Mouse (Mus musculus): ENCODE results near the gene Zbtb20. TPM values are rescaled to one million over a fixed set of nuclear protein-coding genes. Genes with fewer than 3 reads are reported as not detected.
A peak's percentile ranks its signal among the peaks of the same experiment; 100 is the strongest.

Gene Zbtb20
- polyA plus RNA-seq, 1 experiment, result 5.9 TPM

DNA sequence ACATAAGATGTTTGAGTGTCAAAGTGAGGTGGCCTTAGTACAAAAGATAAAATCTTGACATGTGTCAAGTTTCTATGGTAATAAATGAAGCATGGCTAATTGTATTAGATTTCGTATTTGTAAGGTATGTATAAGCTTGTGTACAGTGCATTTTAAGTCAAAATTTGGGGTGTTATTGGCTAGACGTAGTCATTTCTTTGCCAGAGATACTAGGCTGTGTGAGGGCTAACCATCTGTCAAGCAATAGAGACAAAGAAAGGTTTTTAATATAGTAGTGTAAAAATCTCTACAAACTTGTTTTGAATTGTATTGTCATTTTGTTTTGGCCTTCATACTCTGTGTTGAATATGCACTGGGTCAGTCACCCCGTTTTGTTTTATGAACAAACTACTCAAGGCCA lies 4.4 kb downstream of the Zbtb20 start:
- no peak for TF ChIP-seq POLR2A (IDR thresholded peaks at IDR 0.05; ENCODE audit: control insufficient read depth, low read depth, low read length)
- TF ChIP-seq CTCF (IDR thresholded peaks at IDR 0.05; ENCODE audit: control insufficient read depth, insufficient read depth, insufficient replicate concordance, low read depth, low read length), result no peak
- no peaks in the 10 kb centered on the region for H3K36me3 ChIP-seq (ENCODE audit: control insufficient read depth, insufficient read depth, low read length)
- H3K27me3 ChIP-seq (ENCODE audit: control insufficient read depth, insufficient read depth, low read length), result no peaks in the 10 kb centered on the region

DNA sequence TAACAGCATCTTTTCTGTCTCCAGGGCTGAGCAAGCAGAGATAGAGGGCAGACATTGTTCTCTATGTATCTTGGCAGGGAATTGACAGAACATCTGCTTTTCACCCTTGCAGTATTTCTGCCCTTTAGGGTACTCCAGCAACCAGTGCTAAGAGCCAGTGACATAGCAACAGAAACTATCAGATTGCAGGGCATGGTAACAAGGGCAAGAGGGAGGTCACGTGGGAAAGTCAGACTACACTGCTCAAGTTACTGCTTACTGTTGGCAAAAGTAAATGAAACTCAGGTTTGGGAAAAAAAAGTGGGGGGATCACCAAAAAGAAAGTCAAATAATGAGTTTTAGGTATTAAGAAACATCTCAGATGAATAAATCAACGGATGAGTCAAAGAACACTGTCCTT lies 9.9 kb downstream of the Zbtb20 start:
- Histone ChIP-seq H3K4me3 (ENCODE audit: control insufficient read depth, low read depth, low read length) (no peak overlapping the region), H3K4me1 (ENCODE audit: control insufficient read depth, insufficient read depth, low read length) (no peaks in the 10 kb centered on the region), H3K36me3 (ENCODE audit: control insufficient read depth, insufficient read depth, low read length) (no peaks in the 10 kb centered on the region), H3K27ac (ENCODE audit: control insufficient read depth, insufficient read depth, low read depth, low read length) (no peak overlapping the region), H3K27me3 (ENCODE audit: control insufficient read depth, insufficient read depth, low read length) (no peaks in the 10 kb centered on the region)
- TF ChIP-seq CTCF (IDR thresholded peaks at IDR 0.05; ENCODE audit: control insufficient read depth, insufficient read depth, insufficient replicate concordance, low read depth, low read length) (no peak), POLR2A (IDR thresholded peaks at IDR 0.05; ENCODE audit: control insufficient read depth, low read depth, low read length) (no peak)

More for the DNA sequence above, 4.4 kb downstream of the Zbtb20 start:
- H3K27ac ChIP-seq (ENCODE audit: control insufficient read depth, insufficient read depth, low read depth, low read length), result no peak overlapping the region
- H3K4me1 ChIP-seq (ENCODE audit: control insufficient read depth, insufficient read depth, low read length), result peaks cover 2% of the 10 kb centered on the region; the same call in 1 of the 2 replicates
- H3K4me3 ChIP-seq (ENCODE audit: control insufficient read depth, low read depth, low read length), result no peak overlapping the region

DNA sequence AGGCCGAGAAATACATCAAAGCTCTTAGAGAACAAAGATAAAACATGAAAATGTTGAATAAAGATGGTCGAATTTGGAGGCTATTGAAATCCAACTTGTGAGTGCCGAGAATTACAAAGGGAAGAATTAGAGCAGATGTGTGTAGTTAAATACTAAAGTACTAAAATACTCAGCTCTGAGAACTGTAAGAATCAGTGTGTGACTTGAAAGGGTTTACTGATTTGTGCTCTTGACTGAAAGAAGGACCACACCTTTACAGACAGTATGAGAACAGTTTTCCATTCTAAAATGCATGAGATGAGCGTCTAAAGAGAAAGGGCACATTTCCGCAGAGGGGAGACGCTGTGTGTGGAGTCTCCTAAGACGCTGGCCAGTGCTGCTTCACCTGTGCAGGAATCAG lies 10.3 kb downstream of the Zbtb20 start:
- Histone ChIP-seq H3K4me1 (ENCODE audit: control insufficient read depth, insufficient read depth, low read length) (no peaks in the 10 kb centered on the region), H3K27ac (ENCODE audit: control insufficient read depth, insufficient read depth, low read depth, low read length) (no peak overlapping the region), H3K4me3 (ENCODE audit: control insufficient read depth, low read depth, low read length) (no peak overlapping the region), H3K27me3 (ENCODE audit: control insufficient read depth, insufficient read depth, low read length) (no peaks in the 10 kb centered on the region), H3K36me3 (ENCODE audit: control insufficient read depth, insufficient read depth, low read length) (no peaks in the 10 kb centered on the region)
- no peak for TF ChIP-seq POLR2A (IDR thresholded peaks at IDR 0.05; ENCODE audit: control insufficient read depth, low read depth, low read length)
- no peak for TF ChIP-seq CTCF (IDR thresholded peaks at IDR 0.05; ENCODE audit: control insufficient read depth, insufficient read depth, insufficient replicate concordance, low read depth, low read length)

- Histone ChIP-seq H3K36me3 (ENCODE audit: control insufficient read depth, insufficient read depth, low read length) (no peaks in the 10 kb centered on the region), H3K27ac (ENCODE audit: control insufficient read depth, insufficient read depth, low read depth, low read length) (no peak overlapping the region), H3K4me1 (ENCODE audit: control insufficient read depth, insufficient read depth, low read length) (no peaks in the 10 kb centered on the region), H3K4me3 (ENCODE audit: control insufficient read depth, low read depth, low read length) (no peak overlapping the region), H3K27me3 (ENCODE audit: control insufficient read depth, insufficient read depth, low read length) (no peaks in the 10 kb centered on the region; the same call in 1 of the 2 replicates)
- TF ChIP-seq CTCF (IDR thresholded peaks at IDR 0.05; ENCODE audit: control insufficient read depth, insufficient read depth, insufficient replicate concordance, low read depth, low read length) (no peak), POLR2A (IDR thresholded peaks at IDR 0.05; ENCODE audit: control insufficient read depth, low read depth, low read length) (no peak)
Observed at GRCm38 (mm10) chr16:42897125-42897693, 21.5 kb downstream of the Zbtb20 start.

GRCm38 (mm10) chr16:42900328-42900727 lies 24.6 kb downstream of the Zbtb20 start:
- Histone ChIP-seq H3K27ac (ENCODE audit: control insufficient read depth, insufficient read depth, low read depth, low read length) (no peak overlapping the region), H3K4me3 (ENCODE audit: control insufficient read depth, low read depth, low read length) (no peak overlapping the region), H3K4me1 (ENCODE audit: control insufficient read depth, insufficient read depth, low read length) (no peaks in the 10 kb centered on the region), H3K27me3 (ENCODE audit: control insufficient read depth, insufficient read depth, low read length) (no peaks in the 10 kb centered on the region; the same call in 1 of the 2 replicates), H3K36me3 (ENCODE audit: control insufficient read depth, insufficient read depth, low read length) (no peaks in the 10 kb centered on the region)
- TF ChIP-seq CTCF (IDR thresholded peaks at IDR 0.05; ENCODE audit: control insufficient read depth, insufficient read depth, insufficient replicate concordance, low read depth, low read length), result no peak
- no peak for TF ChIP-seq POLR2A (IDR thresholded peaks at IDR 0.05; ENCODE audit: control insufficient read depth, low read depth, low read length)

- TF ChIP-seq POLR2A (IDR thresholded peaks at IDR 0.05; ENCODE audit: control insufficient read depth, low read depth, low read length) (no peak), CTCF (IDR thresholded peaks at IDR 0.05; ENCODE audit: control insufficient read depth, insufficient read depth, insufficient replicate concordance, low read depth, low read length) (no peak)
- H3K36me3 ChIP-seq (ENCODE audit: control insufficient read depth, insufficient read depth, low read length), result no peaks in the 10 kb centered on the region
- H3K4me3 ChIP-seq (ENCODE audit: control insufficient read depth, low read depth, low read length), result peak overlapping the region; percentile 28; the same call in 1 of the 2 replicates
- H3K27me3 ChIP-seq (ENCODE audit: control insufficient read depth, insufficient read depth, low read length), result no peaks in the 10 kb centered on the region
- peak overlapping the region; percentile 70 for H3K27ac ChIP-seq (ENCODE audit: control insufficient read depth, insufficient read depth, low read depth, low read length)
- H3K4me1 ChIP-seq (ENCODE audit: control insufficient read depth, insufficient read depth, low read length), result no peaks in the 10 kb centered on the region
Observed at GRCm38 (mm10) chr16:42907283-42907701, 31.6 kb downstream of the Zbtb20 start.

DNA sequence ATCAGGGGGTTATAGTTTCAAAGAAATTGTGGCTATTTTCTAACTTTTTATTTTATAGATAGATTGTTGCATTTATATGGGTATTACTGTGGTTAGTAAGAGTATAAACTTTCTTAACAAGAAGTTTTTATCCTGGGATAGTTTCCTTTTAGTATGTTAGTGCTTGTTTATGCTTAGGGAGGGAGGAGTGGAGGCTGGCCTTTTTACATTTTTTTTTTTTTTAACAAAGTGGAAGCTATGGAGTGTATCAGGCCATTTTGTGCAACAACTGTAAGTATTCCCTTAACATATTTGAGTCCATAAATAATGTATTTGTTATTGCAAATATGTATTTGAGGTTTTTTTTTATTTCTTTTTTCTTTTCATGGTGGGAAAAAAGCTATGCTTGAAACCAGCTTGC lies 32.7 kb downstream of the Zbtb20 start:
- Histone ChIP-seq H3K4me1 (ENCODE audit: control insufficient read depth, insufficient read depth, low read length) (no peaks in the 10 kb centered on the region), H3K36me3 (ENCODE audit: control insufficient read depth, insufficient read depth, low read length) (no peaks in the 10 kb centered on the region), H3K27ac (ENCODE audit: control insufficient read depth, insufficient read depth, low read depth, low read length) (no peak overlapping the region), H3K4me3 (ENCODE audit: control insufficient read depth, low read depth, low read length) (no peak overlapping the region), H3K27me3 (ENCODE audit: control insufficient read depth, insufficient read depth, low read length) (no peaks in the 10 kb centered on the region)
- TF ChIP-seq POLR2A (IDR thresholded peaks at IDR 0.05; ENCODE audit: control insufficient read depth, low read depth, low read length), result no peak
- TF ChIP-seq CTCF (IDR thresholded peaks at IDR 0.05; ENCODE audit: control insufficient read depth, insufficient read depth, insufficient replicate concordance, low read depth, low read length), result no peak
